Mouse (Mus musculus) layer of hippocampus, postnatal 10 days (tissue): Measurements from ENCODE around the gene Herpud2. TPM values are rescaled to one million over a fixed set of nuclear protein-coding genes. Genes with fewer than 3 reads are reported as not detected.

Source experiments
- DNase-seq, 2 experiments: peaks; one replicate each; pipeline ENCODE4 v3.0.0; 2021; ENCODE audit warnings: low spot score in 2 of 2
- long read RNA-seq: library from polyadenylated mRNA; stranded (forward); transcript quantifications from one replicate; pipeline ENCODE4 v2.0.0, GENCODE M21; 2023
- total RNA-seq, 2 experiments: library from RNA; stranded (reverse); gene quantifications; 2 replicates each; pipeline ENCODE4 v1.2.3; 2021

The Herpud2 gene
- 10 to 100 TPM; 44.6 to 46.9 TPM for total RNA-seq
- long read RNA-seq, transcript Herpud2-201 (8 exons, 2,781 nt) = major isoform, 22 of 39 reads
- long read RNA-seq, partial matches to known transcripts = 2 of 39 reads
- long read RNA-seq, other reads (novel, unspliced or antisense) = 11 of 39 reads

GRCm38 (mm10) chr9:25151611-25152241 lies at the start of gene Herpud2:
Gene Herpud2, minus strand, starts transcription at chr9:25151820.
- DNase-seq = peak; percentile 86 to 92

DNA sequence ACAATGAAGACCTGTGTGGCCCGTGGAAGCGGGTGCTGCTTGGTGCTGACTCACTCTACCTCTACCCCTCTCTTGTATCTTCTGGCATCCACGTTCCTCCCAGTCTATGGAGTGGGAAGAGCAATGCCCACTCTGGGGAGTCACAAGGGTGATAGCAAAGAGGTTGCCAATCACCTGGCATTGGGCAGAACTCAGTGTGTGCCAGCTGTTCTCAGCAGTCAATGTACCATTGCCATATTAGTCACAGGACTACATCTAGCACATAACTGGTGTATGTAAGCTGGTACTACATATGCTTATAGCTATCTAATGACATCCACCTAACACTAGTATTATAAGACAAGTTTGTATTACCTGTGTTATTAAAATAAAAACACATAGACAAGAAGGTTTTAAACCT lies 49.4 kb upstream of the Herpud2 start:
- no peak for DNase-seq

DNA sequence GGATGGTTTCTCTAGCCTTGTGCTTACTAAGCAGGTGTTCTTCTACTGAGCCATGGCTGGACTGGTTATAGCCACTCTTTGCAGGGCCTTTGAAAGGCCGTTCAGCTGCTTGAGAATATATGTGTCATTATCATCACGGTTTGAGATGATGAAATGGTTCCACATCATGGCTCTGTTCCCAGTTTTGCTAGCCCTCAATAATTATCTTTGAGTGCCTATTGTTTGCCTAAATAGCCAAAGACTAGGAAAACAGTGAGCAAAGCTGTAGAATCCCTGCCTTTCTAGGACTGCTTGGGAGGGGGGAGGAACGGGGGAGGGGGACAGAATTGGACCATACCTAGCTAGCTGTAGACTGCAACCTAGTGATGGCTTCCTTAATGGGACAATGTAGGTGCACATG lies 48.5 kb upstream of the Herpud2 start:
- DNase-seq = no peak

- DNase-seq = no peak
These were observed 45.1 kb upstream of the Herpud2 start for GRCm38 (mm10) chr9:25196746-25197145.

- no peak for DNase-seq
These were observed 40.0 kb upstream of the Herpud2 start for GRCm38 (mm10) chr9:25191612-25192011.

GRCm38 (mm10) chr9:25186501-25186900 lies 34.9 kb upstream of the Herpud2 start:
- DNase-seq = no peak

GRCm38 (mm10) chr9:25185854-25186253 lies 34.2 kb upstream of the Herpud2 start:
- no peak for DNase-seq

DNA sequence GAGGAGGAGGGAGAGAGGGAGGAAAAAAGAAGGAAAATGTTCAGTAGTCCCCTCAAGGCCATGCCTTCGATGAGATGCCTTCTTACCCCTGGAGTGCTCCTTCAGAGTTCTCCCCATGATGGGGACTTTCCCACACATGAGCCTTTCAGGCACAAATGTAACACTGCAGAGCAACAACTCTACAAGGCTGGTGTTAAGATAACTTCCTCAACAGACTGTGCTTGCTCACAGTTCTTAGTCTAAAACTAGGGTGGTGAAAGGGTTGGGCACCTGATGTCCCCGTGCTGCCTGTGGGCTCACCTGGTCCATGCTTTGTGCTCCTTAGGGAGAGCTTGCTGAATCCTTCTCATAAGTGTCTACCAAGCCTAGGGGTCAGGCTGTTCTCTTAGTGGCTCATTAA lies 33.0 kb upstream of the Herpud2 start:
- DNase-seq = no peak

- no peak for DNase-seq
These were observed 26.4 kb upstream of the Herpud2 start for GRCm38 (mm10) chr9:25178066-25178465.

DNA sequence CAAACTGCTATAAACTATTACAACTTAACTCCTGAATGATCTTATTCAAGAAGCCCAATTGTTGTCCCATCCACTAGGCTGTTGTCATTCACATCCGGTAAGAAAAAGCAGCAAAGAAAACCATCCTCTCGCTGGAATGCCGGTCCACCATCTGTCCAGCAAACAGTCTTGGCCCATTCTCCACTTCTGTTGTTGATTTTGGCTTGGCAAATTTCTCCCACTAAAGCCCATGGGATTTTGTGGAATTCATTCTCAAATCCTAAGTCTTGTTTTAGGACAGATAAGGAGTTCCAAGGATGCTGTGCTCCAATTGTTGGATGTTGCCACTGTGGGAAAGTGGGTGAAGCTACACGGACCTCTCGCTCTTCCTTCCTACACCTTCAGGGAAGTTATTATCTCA lies 25.6 kb upstream of the Herpud2 start:
- no peak for DNase-seq

DNA sequence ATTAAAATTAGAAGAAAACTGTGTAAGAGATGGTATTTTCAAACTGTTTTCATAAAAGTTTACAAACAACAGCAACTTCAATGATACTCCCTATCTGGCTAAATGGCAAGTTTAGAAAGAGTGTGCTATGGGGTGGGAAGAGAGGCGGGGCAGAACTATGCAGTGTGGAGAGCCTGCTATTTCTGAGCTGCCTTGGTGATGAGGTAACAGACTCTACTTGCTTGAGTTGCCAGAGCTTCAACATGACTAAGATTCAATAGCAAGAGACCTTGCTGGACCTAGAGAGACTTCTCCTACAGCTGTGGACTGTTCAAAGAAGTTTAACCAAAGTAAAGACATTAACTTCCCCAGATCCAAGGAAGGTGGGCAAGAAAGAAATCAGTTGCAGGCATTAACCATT lies 24.9 kb upstream of the Herpud2 start:
- no peak for DNase-seq

DNA sequence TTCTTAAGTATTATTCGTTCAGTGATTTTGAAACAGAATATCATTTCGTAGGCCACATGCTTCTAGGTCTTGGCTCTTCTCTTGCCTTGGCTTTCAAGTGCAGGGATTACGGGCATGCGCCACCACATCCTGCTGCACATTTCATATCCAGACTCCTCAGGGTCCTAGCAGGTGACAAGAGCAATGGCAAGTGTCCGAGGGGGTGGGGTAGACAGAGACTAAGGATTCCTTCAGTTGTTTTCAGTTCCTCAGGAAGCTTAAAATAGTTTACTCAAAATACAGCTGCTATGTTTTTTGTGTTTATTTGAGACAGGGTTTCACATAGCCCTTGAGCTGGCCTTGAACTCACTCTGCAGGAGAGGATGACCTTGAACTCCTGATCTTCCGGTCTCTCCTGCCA lies 24.4 kb upstream of the Herpud2 start:
- DNase-seq = no peak

GRCm38 (mm10) chr9:25175039-25175442 lies 23.4 kb upstream of the Herpud2 start:
- peak; percentile 73 to 81 for DNase-seq

DNA sequence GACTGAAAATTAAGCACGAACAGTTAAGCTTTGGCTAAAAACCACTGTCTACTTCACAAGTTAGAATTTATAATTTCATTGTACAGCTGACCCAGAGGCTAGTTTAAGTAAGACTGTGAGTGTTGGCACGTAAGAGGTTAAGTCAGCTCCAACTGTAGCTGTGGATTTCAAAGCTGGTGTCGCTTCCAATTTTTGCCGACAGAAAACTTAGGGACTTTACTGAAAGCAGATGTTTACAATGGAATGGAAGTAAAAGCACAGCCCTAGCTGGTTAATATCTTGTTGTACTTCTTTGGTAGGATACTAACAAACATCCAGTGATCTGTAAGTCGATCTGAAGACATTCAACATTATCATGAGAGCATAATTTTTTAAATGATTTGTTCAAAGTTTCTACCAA lies 23.0 kb upstream of the Herpud2 start:
- no peak for DNase-seq

- DNase-seq = no peak
These were observed 21.6 kb upstream of the Herpud2 start for GRCm38 (mm10) chr9:25173171-25173570.

- no peak for DNase-seq
These were observed 18.0 kb upstream of the Herpud2 start for GRCm38 (mm10) chr9:25169626-25170025.

- peak; percentile 84 to 85 for DNase-seq
These were observed 16.0 kb upstream of the Herpud2 start for GRCm38 (mm10) chr9:25167458-25168084.

GRCm38 (mm10) chr9:25158218-25158617 lies 6.6 kb upstream of the Herpud2 start:
- no peak for DNase-seq

DNA sequence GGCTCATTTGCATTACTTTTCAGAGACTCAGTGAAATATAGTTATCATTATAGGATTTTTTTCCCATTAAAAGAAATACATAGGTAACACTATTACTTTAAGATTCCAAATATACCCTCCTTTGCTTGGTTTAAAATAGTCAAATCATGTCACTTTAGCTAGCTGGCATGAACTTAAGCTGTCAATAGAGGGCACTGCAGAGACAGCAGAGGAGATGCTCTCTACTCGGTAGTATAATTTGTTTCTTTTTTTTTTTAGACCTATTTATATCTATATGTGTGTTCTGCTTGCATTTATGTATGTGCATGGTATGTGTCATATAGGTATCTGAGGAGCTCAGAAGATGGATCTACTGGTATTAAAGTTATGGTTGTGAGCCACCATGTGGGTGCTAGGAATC lies 4.8 kb upstream of the Herpud2 start:
- DNase-seq = no peak

DNA sequence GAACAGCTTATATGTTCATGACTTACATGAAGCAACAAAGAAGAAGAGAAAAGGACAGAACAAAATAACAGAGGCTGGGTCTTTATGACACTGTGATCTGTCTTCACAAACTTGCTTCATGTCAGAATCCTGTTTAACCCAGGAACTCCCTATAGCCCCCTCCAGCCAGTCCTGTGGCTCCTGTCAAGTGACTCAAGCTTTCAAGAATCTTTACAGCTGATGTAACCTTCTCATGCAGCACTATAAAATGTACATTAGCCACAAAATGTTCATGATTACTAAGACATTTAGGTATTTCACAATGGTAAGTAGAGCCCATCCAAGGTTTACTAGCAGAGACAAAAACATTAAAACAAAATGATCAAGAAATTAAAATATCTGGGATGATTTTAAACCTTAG lies 1.4 kb upstream of the Herpud2 start:
- no peak for DNase-seq

DNA sequence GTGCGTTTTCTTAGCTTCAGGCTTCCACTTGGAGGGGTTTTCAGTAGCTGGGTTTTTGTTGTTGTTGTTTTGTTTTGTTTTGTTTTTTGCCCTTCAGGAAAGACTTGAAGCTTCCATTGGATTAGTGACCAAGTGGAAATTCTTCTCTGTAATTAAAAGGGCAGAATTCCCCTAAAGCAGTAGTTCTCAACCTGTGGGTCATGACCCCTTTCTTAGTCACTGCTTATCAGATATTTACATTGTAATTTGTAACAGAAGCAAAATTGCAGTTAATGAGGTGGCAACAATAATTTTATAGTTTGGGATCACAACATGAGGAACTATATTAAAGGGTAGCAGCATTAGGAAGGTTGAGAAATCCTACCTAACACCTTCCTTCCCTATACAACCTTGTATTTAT lies 837 bp upstream of the Herpud2 start:
- DNase-seq = no peak

- DNase-seq = peak; percentile 65 to 71
These were observed 619 bp downstream of the Herpud2 start for GRCm38 (mm10) chr9:25150791-25151610.
